Mouse (Mus musculus) limb, embryonic 13.5 days (tissue): ENCODE results near the gene Tmem141. TPM values are rescaled to one million over a fixed set of nuclear protein-coding genes. Genes with fewer than 3 reads are reported as not detected.

Experiments
- ATAC-seq: fragments of 200-750 bp; cut with Nextera tagmentation; 2 replicates; pipeline ENCODE4 v1.8.0; 2017; ENCODE audit warnings: low read depth, moderate number of reproducible peaks, moderate TSS enrichment; ENCODE audit not compliant: low FRiP score
- H3K27ac ChIP-seq: fragments of 300-500 bp; sonication (generic); 2 replicates; pipeline ENCODE4 v1.5.1; 2015; ENCODE audit warnings: inconsistent platforms, mild to moderate bottlenecking, moderate library complexity
- H3K27me3 ChIP-seq: fragments of 300-500 bp; sonication (generic); 2 replicates; pipeline ENCODE4 v1.6.1; 2015; ENCODE audit warnings: mild to moderate bottlenecking, inconsistent platforms
- H3K36me3 ChIP-seq: fragments of 300-500 bp; sonication (generic); 2 replicates; pipeline ENCODE4 v1.6.1; 2015; ENCODE audit warnings: inconsistent platforms, mild to moderate bottlenecking, moderate library complexity
- H3K4me1 ChIP-seq: fragments of 300-500 bp; sonication (generic); 2 replicates; pipeline ENCODE4 v1.6.1; 2015; ENCODE audit warnings: inconsistent platforms
- H3K4me2 ChIP-seq: fragments of 300-500 bp; sonication (generic); replicated peaks from 2 replicates; pipeline ENCODE4 v1.6.1; 2015; ENCODE audit warnings: inconsistent platforms, mild to moderate bottlenecking, moderate library complexity
- H3K4me3 ChIP-seq: fragments of 300-500 bp; sonication (generic); 2 replicates; pipeline ENCODE4 v1.5.1; 2015; ENCODE audit warnings: moderate library complexity, mild to moderate bottlenecking, inconsistent platforms
- H3K9ac ChIP-seq: fragments of 300-500 bp; sonication (generic); 2 replicates; pipeline ENCODE4 v1.6.1; 2015; ENCODE audit warnings: mild to moderate bottlenecking, inconsistent platforms
- H3K9me3 ChIP-seq: fragments of 300-500 bp; sonication (generic); 2 replicates; pipeline ENCODE4 v1.6.1; 2016; ENCODE audit warnings: inconsistent platforms
- whole genome bisulfite sequencing: fragments of 180-500 bp; shearing (Covaris S2); methylation state at CpG from one replicate; pipeline ENCODE4 v1.1.7; 2015; 5-methylcytosine and 5-hydroxymethylcytosine counted together
- polyA plus RNA-seq: library from polyadenylated mRNA; unstranded; fragments of >200 nt; fragmentation: Nextera tagmentation; extraction: Ambion mirVana; gene quantifications from 2 replicates; pipeline ENCODE4 v1.2.1, GENCODE M21; 2015

Tmem141 gene
- polyA plus RNA-seq, 1 experiment from 2014 or later, result 28.7 TPM

GRCm38 (mm10) chr2:25600037-25600436, 21.8 kb downstream of the Tmem141 start:
- WGBS, result 85% methylated on average over 2 of the region's 2 CpGs

DNA sequence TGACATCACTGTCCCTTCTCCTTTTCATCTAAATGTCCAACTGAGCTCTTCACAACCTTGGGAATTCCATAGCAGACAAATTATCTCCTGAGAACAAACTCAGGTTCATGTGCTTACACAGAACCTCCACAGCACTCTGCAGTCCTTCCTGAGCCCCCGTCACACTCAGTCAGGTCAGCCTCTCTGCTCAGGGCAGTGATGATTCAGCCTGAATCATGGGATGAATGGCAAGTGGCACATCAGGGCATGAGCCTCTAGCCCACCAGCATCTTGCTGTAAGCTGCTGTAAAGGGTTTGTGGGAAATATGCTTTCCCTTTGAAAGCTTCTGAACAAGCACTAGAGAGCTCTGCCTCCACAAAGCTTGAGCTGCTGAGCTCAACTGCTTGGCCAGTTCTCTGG, 23.1 kb downstream of the Tmem141 start:
- H3K4me3 ChIP-seq, result no peak overlapping the region
- H3K27me3 ChIP-seq, result no peaks in the 10 kb centered on the region
- no peaks in the 10 kb centered on the region for H3K9me3 ChIP-seq
- H3K36me3 ChIP-seq, result peaks cover 95% of the 10 kb centered on the region
- H3K9ac ChIP-seq, result no peak overlapping the region
- WGBS, result 93% methylated on average over 1 of the region's 1 CpGs
- no peak for ATAC-seq
- H3K4me1 ChIP-seq, result no peaks in the 10 kb centered on the region
- no peak overlapping the region for H3K4me2 ChIP-seq
- H3K27ac ChIP-seq, result no peak overlapping the region

More at GRCm38 (mm10) chr2:25600037-25600436, 21.8 kb downstream of the Tmem141 start:
- no peak for ATAC-seq
- no peaks in the 10 kb centered on the region for H3K9me3 ChIP-seq
- H3K9ac ChIP-seq, result no peak overlapping the region
- no peak overlapping the region for H3K4me2 ChIP-seq
- no peaks in the 10 kb centered on the region for H3K27me3 ChIP-seq
- H3K4me3 ChIP-seq, result no peak overlapping the region
- peaks cover 96% of the 10 kb centered on the region for H3K36me3 ChIP-seq
- no peaks in the 10 kb centered on the region for H3K4me1 ChIP-seq
- no peak overlapping the region for H3K27ac ChIP-seq

DNA sequence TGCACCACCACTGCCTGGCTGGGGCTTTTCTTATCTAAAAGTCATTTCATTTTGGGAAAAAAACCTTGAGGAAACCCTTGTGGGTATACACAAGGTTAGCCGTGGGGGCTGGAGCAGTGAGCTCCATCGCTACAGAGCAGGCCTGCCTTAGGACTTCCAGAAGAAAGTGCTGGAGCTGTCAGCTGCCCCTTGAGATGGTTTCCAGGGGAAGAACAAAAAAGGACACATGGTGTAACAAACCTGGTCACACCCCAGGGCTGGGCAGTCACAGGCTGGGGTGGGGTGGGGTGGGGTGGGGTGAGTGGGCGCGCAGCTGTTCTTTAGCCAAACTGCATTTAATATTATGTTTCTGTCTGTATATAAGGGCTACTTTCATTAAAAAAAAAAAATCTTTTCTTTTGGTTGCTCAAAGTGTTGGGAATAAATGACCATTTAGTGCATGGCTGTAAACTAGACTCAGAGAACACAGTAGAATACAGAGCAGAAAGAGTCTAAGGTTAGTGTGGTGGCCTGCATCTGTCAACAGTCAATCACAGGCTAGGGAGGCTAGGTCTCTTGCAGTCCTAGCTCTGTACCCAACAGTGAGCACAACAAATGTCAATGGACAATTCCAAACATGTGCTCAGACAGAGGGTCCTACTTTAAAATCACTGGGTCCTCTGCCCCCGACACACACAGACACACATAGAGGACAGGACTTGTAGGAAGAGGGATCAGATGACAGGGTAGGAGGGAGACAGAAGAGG, 24.9 kb downstream of the Tmem141 start:
- H3K4me1 ChIP-seq, result no peaks in the 10 kb centered on the region
- no peak overlapping the region for H3K4me2 ChIP-seq
- no peaks in the 10 kb centered on the region for H3K27me3 ChIP-seq
- no peak overlapping the region for H3K4me3 ChIP-seq
- H3K9me3 ChIP-seq, result no peaks in the 10 kb centered on the region
- WGBS, result 92% methylated on average over 5 of the region's 5 CpGs
- no peak overlapping the region for H3K9ac ChIP-seq
- no peak overlapping the region for H3K27ac ChIP-seq
- peak; percentile 40; the same call in 1 of the 2 replicates for ATAC-seq
- H3K36me3 ChIP-seq, result peaks cover 95% of the 10 kb centered on the region

DNA sequence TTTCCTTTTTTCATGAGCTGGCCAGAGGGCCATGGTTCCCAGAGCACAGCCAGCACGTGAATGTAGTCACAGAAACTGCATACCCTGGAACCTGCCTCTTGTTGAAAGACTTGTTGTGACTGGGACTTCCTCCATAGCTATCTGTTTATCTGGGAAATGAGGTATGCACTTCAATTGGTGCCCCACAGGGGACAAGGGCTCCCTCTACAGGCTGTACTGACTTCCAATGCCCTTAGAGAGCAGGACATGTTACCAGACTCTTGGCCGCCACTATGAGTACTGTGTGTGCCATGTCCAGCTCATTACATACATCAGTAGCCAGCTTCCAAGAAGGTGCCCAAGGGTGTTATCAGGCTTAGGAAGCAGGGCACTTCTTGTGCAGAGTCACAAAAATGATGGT, 29.9 kb downstream of the Tmem141 start:
- Histone ChIP-seq H3K27me3 (no peaks in the 10 kb centered on the region), H3K4me1 (no peaks in the 10 kb centered on the region), H3K36me3 (peaks cover 92% of the 10 kb centered on the region), H3K9ac (no peak overlapping the region), H3K9me3 (no peaks in the 10 kb centered on the region), H3K27ac (no peak overlapping the region), H3K4me2 (no peak overlapping the region), H3K4me3 (no peak overlapping the region)
- 89% methylated on average over 2 of the region's 2 CpGs for WGBS
- ATAC-seq, result no peak

- Histone ChIP-seq H3K27ac (no peak overlapping the region), H3K9ac (no peak overlapping the region), H3K4me3 (no peak overlapping the region), H3K9me3 (no peaks in the 10 kb centered on the region), H3K27me3 (no peaks in the 10 kb centered on the region), H3K36me3 (peaks cover 96% of the 10 kb centered on the region), H3K4me1 (0 out of 2 replicates have a peak, but pooled peaks cover 3% of the 10 kb centered on the region), H3K4me2 (no peak overlapping the region)
- no peak for ATAC-seq
- 93% methylated on average over 8 of the region's 8 CpGs for WGBS
These were observed 33.4 kb downstream of the Tmem141 start for GRCm38 (mm10) chr2:25588227-25588907.

GRCm38 (mm10) chr2:25587290-25587689, 34.5 kb downstream of the Tmem141 start:
- no peak overlapping the region for H3K4me2 ChIP-seq
- no peak overlapping the region for H3K9ac ChIP-seq
- H3K9me3 ChIP-seq, result no peaks in the 10 kb centered on the region
- peaks cover 92% of the 10 kb centered on the region for H3K36me3 ChIP-seq
- no peak overlapping the region for H3K27ac ChIP-seq
- no peaks in the 10 kb centered on the region for H3K27me3 ChIP-seq
- WGBS, result 91% methylated on average over 8 of the region's 8 CpGs
- no peak overlapping the region for H3K4me3 ChIP-seq
- ATAC-seq, result no peak
- peaks cover 14% of the 10 kb centered on the region for H3K4me1 ChIP-seq

DNA sequence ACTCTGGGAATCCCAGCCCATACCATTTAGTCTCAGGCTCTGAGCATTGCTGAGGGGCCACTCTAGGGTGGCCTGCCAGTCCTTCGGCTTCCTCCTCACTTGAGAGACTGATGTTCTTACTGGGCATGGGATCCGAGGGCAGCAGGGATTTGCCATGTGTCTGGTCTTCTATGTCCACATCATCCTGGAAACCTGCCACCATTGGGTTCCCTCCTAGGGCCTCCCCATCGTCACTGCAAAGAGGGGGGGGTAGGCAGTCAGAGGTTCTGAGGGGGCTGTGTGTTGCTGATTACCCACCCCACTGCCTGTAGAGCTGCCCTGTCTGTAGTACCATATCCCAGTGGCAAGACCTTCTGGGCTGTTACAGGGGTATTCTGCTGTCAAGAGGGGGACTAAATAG, 36.2 kb downstream of the Tmem141 start:
- Histone ChIP-seq H3K9ac (no peak overlapping the region), H3K4me2 (no peak overlapping the region), H3K27me3 (peaks cover 8% of the 10 kb centered on the region), H3K27ac (no peak overlapping the region), H3K4me1 (peaks cover 29% of the 10 kb centered on the region), H3K4me3 (no peak overlapping the region), H3K9me3 (no peaks in the 10 kb centered on the region), H3K36me3 (peaks cover 75% of the 10 kb centered on the region)
- no peak for ATAC-seq
- 94% methylated on average over 3 of the region's 3 CpGs for WGBS

GRCm38 (mm10) chr2:25584856-25585255, 36.9 kb downstream of the Tmem141 start:
- H3K9ac ChIP-seq, result no peak overlapping the region
- H3K36me3 ChIP-seq, result peaks cover 67% of the 10 kb centered on the region
- no peak overlapping the region for H3K27ac ChIP-seq
- H3K4me2 ChIP-seq, result no peak overlapping the region
- no peak for ATAC-seq
- no peak overlapping the region for H3K4me3 ChIP-seq
- no peaks in the 10 kb centered on the region for H3K9me3 ChIP-seq
- peaks cover 15% of the 10 kb centered on the region for H3K27me3 ChIP-seq
- peaks cover 35% of the 10 kb centered on the region for H3K4me1 ChIP-seq
- WGBS, result 86% methylated on average over 4 of the region's 4 CpGs

DNA sequence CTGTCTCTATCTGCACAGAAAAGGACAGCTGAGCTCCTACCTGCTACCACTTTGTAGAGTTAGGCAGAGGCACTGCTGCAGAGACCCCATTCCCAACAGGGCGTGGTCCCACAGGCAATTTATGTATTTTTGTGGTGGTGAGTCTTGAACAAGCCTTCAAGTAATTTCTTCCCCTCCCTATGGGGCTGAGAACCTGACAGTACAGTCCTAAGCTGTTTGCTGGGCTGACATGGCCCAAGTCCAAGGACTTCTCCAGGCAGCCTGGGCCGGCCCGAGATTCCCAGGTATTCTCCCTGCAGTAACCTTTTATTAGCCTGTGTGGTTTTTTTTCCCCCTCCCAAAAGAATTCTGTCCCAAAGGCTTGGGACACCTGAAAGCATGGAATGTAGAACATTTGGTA, 37.7 kb downstream of the Tmem141 start:
- 86% methylated on average over 3 of the region's 3 CpGs for WGBS
- Histone ChIP-seq H3K27ac (no peak overlapping the region), H3K9ac (no peak overlapping the region), H3K27me3 (peaks cover 22% of the 10 kb centered on the region), H3K4me1 (peaks cover 42% of the 10 kb centered on the region), H3K4me2 (no peak overlapping the region), H3K36me3 (peaks cover 60% of the 10 kb centered on the region), H3K4me3 (no peak overlapping the region), H3K9me3 (no peaks in the 10 kb centered on the region)
- no peak for ATAC-seq

DNA sequence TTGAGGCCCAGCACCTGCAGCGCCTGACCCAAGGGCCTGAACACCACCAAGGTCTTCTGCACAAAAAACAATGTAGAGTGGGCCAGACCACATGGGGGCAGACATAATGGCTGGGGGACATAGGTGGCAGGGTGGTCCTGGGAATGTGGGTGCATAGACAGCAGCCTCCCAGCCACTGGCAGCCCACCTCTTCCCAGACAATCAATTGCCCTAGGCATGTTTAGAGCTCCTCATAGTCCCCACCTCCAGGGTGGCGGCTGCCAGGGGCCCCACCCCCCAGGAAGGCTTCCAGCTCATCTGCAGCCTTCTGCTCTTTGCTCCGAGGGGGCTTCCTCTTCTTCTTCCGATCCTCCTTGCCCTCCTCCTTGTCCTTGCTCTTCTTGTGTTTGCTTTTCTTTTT, 38.2 kb downstream of the Tmem141 start:
- H3K27ac ChIP-seq, result no peak overlapping the region
- WGBS, result 73% methylated on average over 4 of the region's 4 CpGs
- no peak overlapping the region for H3K4me3 ChIP-seq
- ATAC-seq, result no peak
- H3K4me2 ChIP-seq, result no peak overlapping the region
- H3K9ac ChIP-seq, result no peak overlapping the region
- H3K4me1 ChIP-seq, result peaks cover 48% of the 10 kb centered on the region
- H3K27me3 ChIP-seq, result peaks cover 28% of the 10 kb centered on the region
- H3K36me3 ChIP-seq, result peaks cover 58% of the 10 kb centered on the region
- no peaks in the 10 kb centered on the region for H3K9me3 ChIP-seq

DNA sequence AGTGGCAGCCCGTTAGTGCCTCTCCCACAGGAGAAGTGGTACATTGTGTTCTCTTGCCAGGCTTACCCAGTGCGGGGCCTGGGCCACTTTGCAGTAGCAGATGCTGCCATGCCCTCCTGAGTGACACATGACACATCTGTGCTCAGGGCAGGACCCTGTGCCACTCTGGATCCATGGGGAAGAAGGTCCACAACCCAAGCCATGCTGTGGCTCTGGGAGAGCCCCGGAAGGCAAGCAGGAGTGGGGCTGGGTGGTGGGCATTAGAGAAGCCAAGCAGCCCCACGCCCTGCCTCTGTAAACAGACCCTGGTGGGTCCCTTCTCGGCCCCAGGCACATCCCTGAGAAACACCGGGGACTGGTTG, 38.7 kb downstream of the Tmem141 start:
- no peaks in the 10 kb centered on the region for H3K9me3 ChIP-seq
- 85% methylated on average over 6 of the region's 6 CpGs for WGBS
- H3K4me3 ChIP-seq, result no peak overlapping the region
- peak overlapping the region; percentile 31; the same call in 1 of the 2 replicates for H3K9ac ChIP-seq
- no peak overlapping the region for H3K27ac ChIP-seq
- peaks cover 33% of the 10 kb centered on the region for H3K27me3 ChIP-seq
- H3K4me2 ChIP-seq, result no peak overlapping the region
- H3K4me1 ChIP-seq, result peaks cover 53% of the 10 kb centered on the region
- ATAC-seq, result no peak
- H3K36me3 ChIP-seq, result peaks cover 53% of the 10 kb centered on the region

GRCm38 (mm10) chr2:25582466-25583119, 39.2 kb downstream of the Tmem141 start:
- no peak for ATAC-seq
- H3K9ac ChIP-seq, result peak overlapping the region; percentile 31; the same call in 1 of the 2 replicates
- no peak overlapping the region for H3K4me3 ChIP-seq
- peaks cover 38% of the 10 kb centered on the region for H3K27me3 ChIP-seq
- peaks cover 58% of the 10 kb centered on the region for H3K4me1 ChIP-seq
- peaks cover 48% of the 10 kb centered on the region for H3K36me3 ChIP-seq
- no peaks in the 10 kb centered on the region for H3K9me3 ChIP-seq
- WGBS, result 51% methylated on average over 12 of the region's 12 CpGs
- H3K4me2 ChIP-seq, result no peak overlapping the region
- no peak overlapping the region for H3K27ac ChIP-seq
